Mouse (Mus musculus) adrenal gland, postnatal 10 days (tissue): ENCODE results near the gene Olfr1370. TPM values are rescaled to one million over a fixed set of nuclear protein-coding genes. Genes with fewer than 3 reads are reported as not detected.
"Not testable (repeated sequence)": the region's sequence is repeated elsewhere in the genome, so short reads cannot be mapped to it uniquely, and the experiment has no call there.

ENCODE experiments used
- DNase-seq: peaks from one replicate; pipeline ENCODE4 v3.0.0; 2021; ENCODE audit warnings: mixed read lengths
- long read RNA-seq, 2 experiments: library from polyadenylated mRNA; stranded (forward); transcript quantifications; one replicate each; pipeline ENCODE4 v2.0.0; 2021
- total RNA-seq, 2 experiments: library from RNA; stranded (reverse); gene quantifications; 2 replicates each; pipeline ENCODE4 v1.2.3; 2021

Gene Olfr1370
- total RNA-seq: not detected
- long read RNA-seq, experiment 1: 0 reads
- long read RNA-seq, experiment 2: 0 reads

DNA sequence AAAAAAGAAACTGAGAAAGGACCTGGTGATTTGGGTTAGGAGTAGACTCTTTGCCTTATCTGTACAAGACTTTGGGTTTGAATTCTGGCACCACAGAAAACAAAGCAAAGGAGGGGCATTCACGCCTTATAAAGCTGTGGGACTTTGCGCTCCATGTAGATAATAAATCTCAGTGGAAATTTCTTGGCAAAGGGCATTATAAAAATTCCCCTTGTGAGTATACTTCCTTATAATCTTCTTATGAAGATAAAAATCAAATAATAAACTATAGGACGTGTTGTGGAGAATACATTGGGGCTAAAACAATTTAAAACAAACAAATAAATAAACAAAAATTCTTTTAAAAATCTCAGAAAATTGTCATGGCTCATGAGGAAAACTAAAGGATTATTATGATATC, at the start of gene Olfr1370:
Gene Olfr1370 (minus strand): TSS at position 101 of the 400 bp plus-strand sequence.
- DNase-seq: no peak

DNA sequence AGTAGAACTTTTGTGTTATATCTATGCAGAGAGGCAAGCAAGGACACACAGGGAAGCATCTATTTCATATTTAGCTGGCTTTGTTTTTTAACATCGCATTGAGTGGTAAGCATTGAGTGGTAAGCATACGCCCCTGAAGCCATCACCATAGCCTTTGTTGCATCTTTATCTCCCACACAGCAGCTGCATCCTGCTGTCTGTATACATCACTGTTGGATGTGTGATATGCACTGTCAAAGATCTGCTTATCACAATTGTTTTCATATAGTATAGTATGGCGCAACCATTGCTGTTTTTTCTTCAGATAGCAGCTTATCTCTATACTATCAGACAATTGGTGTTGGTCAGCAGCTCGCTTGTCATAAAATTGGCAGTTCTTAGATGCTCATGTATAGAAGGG, 39.4 kb upstream of the Olfr1370 start:
- no peak for DNase-seq

DNA sequence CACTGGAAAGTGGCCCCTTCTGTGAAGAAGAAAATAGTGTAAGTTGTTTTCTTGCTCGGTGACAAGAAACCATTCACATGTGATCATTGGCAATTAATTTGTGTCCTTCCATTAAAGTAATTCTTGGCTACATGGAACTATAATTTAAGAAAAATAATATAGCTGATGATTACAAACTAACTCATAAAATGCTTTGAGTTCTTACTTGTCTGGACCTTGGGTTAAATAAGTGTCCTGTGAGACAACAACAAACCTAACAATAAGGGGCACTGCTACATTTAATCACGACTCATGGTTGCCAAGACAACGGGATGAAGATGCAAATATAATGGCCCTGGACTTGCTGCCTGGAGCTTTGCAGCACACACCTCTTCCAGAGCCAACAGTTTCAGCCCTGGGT, 36.4 kb upstream of the Olfr1370 start, which contains the start of gene Olfr1369-ps1:
Gene Olfr1369-ps1 (plus strand): TSS at position 301 of the 400 bp plus-strand sequence.
- not testable (repeated sequence) for DNase-seq

DNA sequence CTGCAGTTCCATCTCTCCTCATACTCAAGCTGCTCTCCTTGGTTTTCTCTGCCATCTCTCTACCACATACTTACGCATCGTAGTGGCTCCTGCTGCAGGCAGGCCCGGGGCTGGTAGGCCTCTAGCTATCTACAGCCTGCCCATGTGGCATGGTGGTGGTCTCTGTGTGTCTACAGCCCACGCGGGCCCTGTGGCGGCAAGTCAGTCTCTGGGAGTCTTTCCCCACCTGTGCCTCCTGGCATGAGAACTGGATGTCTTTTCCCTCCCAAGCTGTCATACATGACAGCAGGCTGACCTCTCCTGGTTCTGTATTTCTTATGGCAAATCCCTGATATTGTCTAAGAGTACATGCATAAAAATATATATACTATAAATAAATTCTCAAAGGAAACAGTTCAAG, 35.7 kb upstream of the Olfr1370 start:
- no peak for DNase-seq

DNA sequence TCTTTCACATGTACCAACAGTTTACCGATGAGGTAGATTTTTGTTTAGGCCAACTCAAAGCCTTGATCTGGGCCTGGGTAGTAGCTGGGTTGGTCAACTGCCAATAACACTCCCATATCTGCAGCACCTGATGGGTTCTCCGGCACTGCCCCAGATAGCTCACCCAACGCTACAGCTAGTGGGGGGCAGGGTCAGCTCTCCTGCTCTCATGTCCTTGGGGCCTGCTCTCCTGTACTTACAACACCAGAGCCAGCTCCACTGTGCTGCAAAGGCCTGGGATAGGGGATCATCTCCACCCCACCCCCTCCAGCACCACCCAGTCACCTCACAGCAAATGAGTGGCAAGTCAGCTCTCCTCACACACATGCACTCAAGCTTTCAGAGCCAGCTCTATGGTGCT, 35.0 kb upstream of the Olfr1370 start:
- no peak for DNase-seq

DNA sequence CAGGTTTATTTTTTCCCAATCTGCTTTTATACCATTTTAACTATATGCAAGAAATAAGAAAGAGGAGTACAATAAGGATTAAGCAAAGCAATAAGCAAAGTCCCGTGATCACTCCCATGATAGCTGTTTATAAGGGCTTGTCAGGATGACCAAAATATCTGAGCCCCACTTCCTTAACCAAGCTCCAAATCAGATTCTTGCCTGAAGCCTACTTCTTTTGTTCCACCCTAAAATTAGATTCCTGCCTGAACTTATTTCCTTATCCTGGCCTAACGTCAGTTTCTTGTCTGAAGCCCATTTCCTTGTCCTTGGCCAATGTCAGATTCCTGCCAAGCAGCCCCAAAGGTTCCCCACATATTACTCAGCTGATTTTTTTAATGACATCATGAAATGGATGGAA, 7.9 kb upstream of the Olfr1370 start:
- no peak for DNase-seq

DNA sequence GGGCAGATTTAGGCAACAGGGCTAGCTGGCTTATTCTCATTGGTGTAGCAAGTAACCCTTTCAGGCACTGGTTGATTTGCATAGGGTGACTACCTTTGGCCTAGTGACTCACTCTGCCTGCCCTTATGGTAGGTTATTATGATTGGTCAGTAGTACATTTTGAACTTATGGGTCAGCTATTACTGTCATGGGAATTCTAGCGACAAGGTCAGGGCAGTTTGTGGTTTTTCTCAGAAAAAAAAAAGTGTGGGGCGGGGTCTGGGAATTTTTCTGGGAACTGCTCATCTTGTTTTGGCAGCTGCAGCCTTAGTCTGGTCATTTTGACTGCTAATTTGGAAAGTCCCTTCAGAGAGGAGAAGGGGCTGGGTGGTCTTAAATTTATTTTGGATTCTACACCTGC, 8.7 kb downstream of the Olfr1370 start:
- DNase-seq: no peak

DNA sequence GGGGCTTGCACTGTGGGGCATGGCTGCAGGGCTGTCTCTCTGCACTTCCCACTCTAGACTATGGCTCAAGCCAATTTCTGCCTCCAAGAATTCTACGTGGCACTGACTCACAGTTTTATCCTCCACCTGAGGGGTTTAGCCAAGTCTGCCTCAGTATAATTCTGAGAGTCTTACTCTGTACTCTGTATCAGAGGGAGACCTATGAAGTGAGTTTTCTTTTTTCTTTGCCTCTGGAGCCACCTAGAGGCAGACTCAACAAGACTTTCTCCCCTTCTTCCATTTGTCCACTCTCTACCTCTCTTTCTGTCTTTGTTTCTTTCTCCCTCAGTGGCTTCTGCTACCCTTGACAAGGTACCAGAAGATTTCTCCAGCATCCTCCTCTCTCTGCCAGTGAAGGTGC, 24.6 kb downstream of the Olfr1370 start:
- no peak for DNase-seq

DNA sequence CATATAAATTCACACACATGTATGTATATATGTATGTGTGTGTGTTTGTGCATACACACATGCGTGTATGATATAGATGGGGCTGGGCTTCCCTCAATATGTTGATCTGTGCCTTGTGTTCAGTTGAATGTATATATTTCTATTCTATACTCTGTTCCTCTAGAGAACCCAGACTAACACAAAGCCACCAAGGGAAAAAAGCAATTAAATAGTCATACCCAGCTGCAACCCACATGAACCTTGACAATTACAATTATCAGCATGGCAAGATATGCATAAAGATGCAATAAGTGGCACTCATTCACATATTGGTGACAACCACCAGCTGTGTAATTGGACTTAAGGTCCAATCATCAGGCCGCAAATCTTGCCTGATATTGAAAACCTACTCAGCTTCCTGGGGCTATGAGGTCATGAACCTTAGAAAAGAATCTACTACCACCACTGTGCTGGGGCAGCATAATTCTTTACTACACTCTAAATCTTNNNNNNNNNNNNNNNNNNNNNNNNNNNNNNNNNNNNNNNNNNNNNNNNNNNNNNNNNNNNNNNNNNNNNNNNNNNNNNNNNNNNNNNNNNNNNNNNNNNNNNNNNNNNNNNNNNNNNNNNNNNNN, 34.1 kb downstream of the Olfr1370 start:
- DNase-seq: no peak

DNA sequence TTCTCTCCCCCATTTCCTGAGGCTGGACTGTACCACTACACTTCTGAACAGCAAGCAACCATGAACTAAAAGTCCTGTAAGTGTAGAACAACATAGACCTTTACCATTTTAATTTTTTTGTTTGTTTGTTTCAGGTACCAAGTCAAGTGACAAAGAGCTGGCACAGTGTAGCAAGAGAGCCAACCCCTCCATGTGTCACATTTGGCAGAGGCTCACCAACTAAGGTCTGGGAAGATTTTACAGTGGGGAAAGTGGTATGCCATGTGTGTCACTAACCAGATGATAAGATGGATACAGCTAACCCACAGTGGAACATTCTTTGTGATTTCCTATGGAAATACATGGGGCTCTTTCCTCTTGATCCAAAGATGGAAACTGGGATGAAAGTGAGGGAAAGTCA, 38.8 kb downstream of the Olfr1370 start:
- DNase-seq: no peak

DNA sequence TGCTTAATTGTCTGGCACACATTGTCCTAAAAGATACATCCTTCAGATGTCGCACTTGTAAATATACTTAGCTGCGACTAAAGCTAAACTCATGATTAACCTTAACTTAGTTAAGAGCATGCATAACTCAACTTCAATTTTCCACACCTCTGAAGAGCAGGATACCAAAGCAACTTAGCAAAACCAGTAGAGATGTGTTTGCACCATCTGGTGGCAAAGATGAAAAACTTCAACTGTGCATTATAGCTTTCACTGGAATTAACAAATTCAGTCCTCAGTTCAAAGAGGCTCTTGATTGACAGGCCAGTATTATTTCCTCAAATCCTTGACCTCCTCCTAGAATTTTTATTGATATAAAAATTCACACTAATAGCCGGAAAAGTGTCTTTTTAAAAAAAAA, 39.7 kb downstream of the Olfr1370 start:
- DNase-seq: no peak

DNA sequence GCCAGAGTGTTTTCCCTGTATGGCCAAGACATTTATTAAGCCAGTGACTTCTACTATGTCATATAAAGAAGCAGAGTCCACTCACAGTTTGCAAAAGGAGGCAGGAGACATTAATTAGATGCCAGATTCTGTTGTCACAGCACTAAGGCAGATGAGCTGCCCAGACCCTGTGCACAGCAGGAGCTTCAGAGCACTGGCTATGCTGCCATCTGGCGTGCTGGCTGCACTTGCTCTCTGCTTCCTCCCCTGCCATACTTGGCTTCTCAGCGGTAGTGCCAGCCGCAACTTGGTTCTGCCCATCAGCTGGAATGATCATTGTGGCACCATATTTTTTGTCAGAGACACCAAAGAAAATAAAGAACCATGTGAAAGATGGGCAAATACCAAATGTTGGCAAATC, 41.6 kb downstream of the Olfr1370 start:
- DNase-seq: no peak

DNA sequence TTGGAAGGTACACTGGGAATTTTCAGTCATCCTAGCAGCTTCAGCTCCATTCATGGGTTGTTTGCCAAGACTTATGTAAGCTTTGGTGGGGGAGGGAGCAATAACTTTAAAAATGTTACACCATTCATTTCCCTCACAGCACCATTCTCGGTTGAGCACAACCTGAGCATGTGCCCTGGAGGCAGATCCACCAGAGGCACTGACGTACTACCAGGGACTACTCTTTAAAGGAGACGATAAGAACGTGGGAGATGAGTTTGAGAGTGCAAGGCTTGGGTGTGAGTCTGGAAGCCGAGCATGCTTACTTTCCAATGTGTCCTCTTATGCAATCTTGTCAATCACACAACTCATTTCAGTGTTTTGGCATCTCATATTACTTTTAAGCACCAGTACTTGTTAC, 49.9 kb downstream of the Olfr1370 start:
- peak; percentile 20 for DNase-seq

Other genes starting within 250 kb of the Olfr1370 start
- gene Olfr1369-ps1, start 36.5 kb upstream of the Olfr1370 start, total RNA-seq: not detected
- not detected for gene Olfr263, start 54.7 kb upstream of the Olfr1370 start, total RNA-seq
- not detected for gene Olfr1368, start 70.9 kb upstream of the Olfr1370 start, total RNA-seq
- gene Trim27, start 104.5 kb upstream of the Olfr1370 start, total RNA-seq: 10 to 100 TPM; 50.2 to 51.9 TPM
- gene Gpx5, start 217.8 kb upstream of the Olfr1370 start, total RNA-seq: not detected
- under 1 TPM in 1 of 2 experiments, not detected in 1; 0.27 TPM for gene Gpx6, start 237.2 kb upstream of the Olfr1370 start, total RNA-seq